Mouse (Mus musculus): ENCODE results near the gene Slc1a2.

The Slc1a2 gene

GRCm38 (mm10) chr2:102663865-102664264 lies 5.4 kb downstream of the Slc1a2 start:
- WGBS = 42% methylated on average over 3 of the region's 3 CpGs

DNA sequence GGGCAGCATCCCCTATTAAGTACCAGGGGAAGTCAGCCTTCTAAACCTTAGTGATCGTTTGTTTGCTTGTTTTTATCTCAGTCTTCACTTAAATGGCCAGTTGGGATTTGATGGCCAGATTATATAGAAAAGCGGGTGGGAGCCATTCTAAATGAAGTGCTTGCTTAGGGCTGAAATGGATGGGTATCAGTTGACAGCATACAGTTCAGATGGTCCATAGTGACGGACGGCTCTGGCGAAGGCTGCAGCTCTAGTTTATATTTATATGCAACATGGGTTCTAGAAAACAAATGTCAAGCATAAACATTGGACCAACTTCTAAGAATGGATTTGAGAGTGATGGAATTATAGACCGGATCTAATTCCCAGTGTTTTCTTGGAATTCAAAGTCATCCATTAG lies 9.5 kb downstream of the Slc1a2 start:
- WGBS = 79% methylated on average over 6 of the region's 6 CpGs

- WGBS = 54% methylated on average over 6 of the region's 6 CpGs
Measured at GRCm38 (mm10) chr2:102669580-102669979, 11.1 kb downstream of the Slc1a2 start.

DNA sequence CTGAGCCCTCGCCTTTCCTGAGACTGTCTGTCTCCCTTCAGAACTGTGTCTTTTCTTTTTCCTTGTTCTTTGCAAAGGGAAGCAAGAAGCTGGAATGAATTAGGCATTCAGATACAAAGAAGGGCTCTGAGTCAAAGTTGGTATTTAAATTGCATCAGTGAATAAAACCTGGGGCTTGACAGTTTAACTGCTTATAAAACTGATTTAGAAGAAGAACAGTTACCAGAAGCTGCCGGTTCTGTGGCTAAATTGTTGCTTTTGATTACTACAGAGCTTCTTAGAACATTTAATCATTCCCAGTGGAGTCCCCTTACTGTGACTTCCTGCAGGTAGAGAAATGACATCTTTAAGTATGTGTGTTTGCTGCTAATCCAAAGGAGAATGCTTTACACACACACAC lies 16.1 kb downstream of the Slc1a2 start:
- 28% methylated on average over 2 of the region's 2 CpGs for WGBS

DNA sequence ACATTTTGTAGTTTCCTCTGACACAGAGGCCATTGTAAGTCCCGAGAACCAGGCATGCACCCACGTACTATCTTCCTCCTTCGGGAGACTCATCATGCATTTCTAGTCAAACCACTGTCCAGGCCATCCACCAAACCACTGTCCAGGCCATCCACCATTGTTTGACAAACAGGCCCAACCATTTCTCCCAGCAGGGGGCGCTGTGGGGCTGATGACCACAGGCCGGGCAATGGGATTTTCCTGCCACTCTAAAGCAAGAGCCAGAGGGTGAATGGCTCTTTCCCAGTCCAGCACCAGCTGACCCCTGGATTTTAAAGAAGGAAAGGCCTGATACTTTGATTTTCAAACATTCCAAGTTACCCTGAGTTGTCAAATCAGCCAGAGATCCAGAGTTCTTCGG lies 16.8 kb downstream of the Slc1a2 start:
- 45% methylated on average over 6 of the region's 6 CpGs for WGBS

DNA sequence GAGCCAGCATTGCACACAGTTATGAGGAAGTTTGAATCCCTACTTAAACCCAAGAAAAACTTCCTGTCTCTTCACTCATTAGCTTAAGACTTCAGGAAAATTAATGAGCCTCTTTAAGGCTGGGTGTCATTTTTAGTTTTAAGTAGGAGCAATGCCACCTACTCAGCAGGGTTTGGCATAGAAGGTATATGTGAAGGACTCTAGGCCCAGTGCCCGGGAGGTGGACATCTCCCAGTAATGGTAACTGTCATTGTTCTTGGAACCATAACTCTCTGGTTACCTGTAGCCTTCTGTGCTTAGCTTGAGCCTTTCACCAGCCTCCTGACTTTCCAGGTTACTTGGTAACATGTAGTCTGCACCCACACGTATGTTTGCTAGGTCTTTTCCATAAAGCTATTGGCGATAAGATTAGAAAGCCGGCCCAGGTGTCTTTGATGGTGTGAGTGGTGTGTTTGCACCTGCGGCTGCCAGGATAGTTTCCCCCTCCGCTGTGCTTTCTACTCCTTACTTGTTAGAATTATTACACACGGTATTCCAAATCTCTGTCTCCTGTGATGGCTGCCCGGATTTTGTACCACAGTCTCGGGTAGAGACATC lies 18.4 kb downstream of the Slc1a2 start:
- WGBS = 66% methylated on average over 9 of the region's 9 CpGs

- WGBS = 35% methylated on average over 6 of the region's 6 CpGs
Measured at GRCm38 (mm10) chr2:102677400-102677799, 18.9 kb downstream of the Slc1a2 start.

GRCm38 (mm10) chr2:102681351-102681750 lies 22.9 kb downstream of the Slc1a2 start:
- WGBS = 58% methylated on average over 7 of the region's 7 CpGs

GRCm38 (mm10) chr2:102682168-102682567 lies 23.7 kb downstream of the Slc1a2 start:
- WGBS = 38% methylated on average over 5 of the region's 5 CpGs

GRCm38 (mm10) chr2:102685371-102686107 lies 27.1 kb downstream of the Slc1a2 start:
- WGBS = 52% methylated on average over 7 of the region's 7 CpGs

GRCm38 (mm10) chr2:102686108-102686450 lies 27.6 kb downstream of the Slc1a2 start:
- 49% methylated on average over 9 of the region's 9 CpGs for WGBS

DNA sequence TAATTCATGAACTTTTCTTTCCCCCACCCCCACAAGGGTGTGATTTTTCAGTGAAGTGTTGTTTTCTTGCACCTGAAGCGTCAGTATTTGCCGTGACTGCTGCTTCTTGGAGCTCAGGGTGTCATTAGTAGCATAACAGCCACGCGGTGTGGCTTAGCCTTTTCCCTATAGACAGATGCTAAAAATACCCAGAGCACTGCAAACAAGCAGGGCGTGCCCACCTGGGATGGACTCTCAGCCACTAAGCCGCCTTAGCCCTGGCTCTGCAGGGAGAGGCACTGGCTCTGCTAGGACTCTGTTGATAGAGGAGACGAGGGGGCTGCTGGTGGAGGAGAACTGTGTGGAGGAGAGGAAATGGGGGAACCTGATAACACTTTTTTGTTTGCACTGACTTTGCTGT lies 35.1 kb downstream of the Slc1a2 start:
- 53% methylated on average over 7 of the region's 7 CpGs for WGBS

DNA sequence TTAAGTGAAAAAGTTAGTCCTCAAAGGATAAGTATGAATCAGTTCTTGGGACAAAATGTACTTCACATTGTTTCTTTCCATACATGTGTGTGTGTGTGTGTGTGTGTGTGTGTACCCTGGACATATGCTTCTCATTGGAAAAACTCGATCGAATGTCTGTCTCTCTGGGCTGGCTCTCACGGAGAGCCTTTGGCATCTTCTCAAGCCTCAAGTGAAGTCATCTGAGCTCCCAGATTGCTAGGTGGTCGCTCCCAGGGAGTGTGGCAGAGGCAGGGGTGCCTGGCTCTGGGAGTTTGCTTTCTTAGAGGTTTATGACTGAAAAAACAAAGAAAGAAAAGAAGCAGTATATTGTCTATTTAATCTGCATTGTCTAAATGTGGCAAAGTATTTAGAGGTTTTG lies 36.3 kb downstream of the Slc1a2 start:
- 50% methylated on average over 4 of the region's 4 CpGs for WGBS

- WGBS = 49% methylated on average over 2 of the region's 2 CpGs
Measured at GRCm38 (mm10) chr2:102697732-102698131, 39.3 kb downstream of the Slc1a2 start.

- WGBS = 79% methylated on average over 7 of the region's 7 CpGs
Measured at GRCm38 (mm10) chr2:102699921-102700320, 41.5 kb downstream of the Slc1a2 start.

DNA sequence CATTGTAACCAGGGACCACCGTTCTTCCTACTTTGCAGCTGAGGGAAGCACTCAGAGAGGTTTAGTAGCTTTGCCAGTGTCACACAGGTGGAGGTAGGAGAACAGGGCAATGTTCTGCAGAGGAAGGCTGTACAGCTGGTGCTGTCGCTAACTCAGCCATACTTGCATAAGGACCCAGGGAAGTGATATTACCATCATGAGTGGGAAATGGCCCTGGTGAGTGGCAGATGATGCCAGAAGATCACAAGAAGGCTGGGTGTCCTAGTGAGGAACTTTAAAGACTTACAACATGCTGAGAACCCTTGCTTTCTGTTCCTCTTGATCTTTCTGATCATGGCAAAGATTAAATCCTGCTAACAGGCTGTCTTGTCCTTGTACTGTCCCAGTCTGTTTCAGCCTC lies 42.2 kb downstream of the Slc1a2 start:
- WGBS = 72% methylated on average over 2 of the region's 2 CpGs

DNA sequence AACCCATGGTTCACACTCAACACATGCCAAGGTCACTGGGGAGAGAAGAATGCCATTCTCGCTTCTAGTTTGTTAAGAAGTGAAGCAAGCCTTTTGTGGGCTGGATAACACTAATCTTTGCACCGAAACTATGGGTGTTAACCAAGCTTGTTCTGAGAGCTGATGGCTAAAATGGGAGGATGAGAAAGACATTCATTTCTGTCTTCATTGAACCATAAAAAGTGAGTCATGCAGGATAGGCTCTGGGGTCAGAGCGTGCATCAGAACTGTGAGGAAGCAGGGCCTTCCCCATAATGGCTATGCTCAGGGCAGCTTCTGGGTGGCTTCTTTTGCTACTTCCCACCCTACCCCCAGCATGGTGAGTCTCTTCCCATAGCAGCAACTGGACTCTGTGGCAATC lies 42.9 kb downstream of the Slc1a2 start:
- 67% methylated on average over 3 of the region's 3 CpGs for WGBS

- 38% methylated on average over 3 of the region's 3 CpGs for WGBS
Measured at GRCm38 (mm10) chr2:102703556-102703955, 45.1 kb downstream of the Slc1a2 start.

DNA sequence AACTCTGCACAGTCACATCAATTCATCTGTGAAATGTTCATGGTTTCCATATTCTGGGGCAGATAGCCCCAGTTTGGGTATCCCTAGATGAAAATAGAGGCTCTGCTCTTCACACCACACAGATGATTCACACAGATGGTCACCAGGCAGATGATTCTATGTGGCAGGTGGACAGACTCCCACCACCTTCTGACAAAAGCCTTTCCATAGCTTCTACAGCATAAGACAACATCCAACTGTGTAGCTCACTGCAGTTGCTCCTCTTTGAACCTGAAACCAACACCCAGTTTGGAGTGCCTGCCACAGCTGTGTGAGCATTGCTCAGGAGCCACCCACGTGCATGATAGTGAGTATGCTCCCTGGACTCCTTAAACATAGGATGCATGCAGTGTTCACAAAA lies 46.3 kb downstream of the Slc1a2 start:
- WGBS = 31% methylated on average over 1 of the region's 1 CpGs

- 79% methylated on average over 5 of the region's 5 CpGs for WGBS
Measured at GRCm38 (mm10) chr2:102711511-102711910, 53.1 kb downstream of the Slc1a2 start.

- 83% methylated on average over 4 of the region's 4 CpGs for WGBS
Measured at GRCm38 (mm10) chr2:102712049-102712448, 53.6 kb downstream of the Slc1a2 start.

GRCm38 (mm10) chr2:102712678-102713628 lies 54.5 kb downstream of the Slc1a2 start:
- WGBS = 65% methylated on average over 7 of the region's 7 CpGs

DNA sequence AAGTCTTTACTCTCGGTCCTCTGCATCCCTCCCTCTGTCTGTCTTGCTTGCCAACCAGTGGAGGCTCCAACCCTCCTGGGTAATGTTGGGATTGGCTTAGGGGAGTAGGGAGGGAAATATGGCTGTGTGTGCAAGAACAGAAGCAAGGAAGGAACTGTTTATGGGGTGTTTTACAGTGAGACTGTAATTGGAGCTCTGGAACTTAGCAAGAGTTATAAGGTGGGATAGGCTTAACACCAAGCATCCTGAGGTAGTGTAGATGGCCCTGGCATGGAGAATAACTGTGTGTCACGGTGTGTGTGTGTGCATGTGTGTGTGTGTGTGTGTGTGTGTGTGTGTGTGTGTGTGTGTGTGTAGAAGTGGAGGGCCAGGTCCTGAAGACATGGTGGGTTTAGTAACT lies 55.9 kb downstream of the Slc1a2 start:
- WGBS = 61% methylated on average over 2 of the region's 2 CpGs
